Mouse (Mus musculus) gastrocnemius, postnatal 14 days (tissue): ENCODE measurements at regions not wholly inside any gene's neighbourhood (a gene's known extent, or its start where the extent isn't known, plus 50 kb on each side); places are given as distances from the start of the nearest gene placed in this dataset.

ENCODE experiments used
- DNase-seq: peaks from one replicate; pipeline ENCODE4 v3.0.0; 2021; ENCODE audit warnings: mixed read lengths
- intact Hi-C: fragments of 180-260 bp; cut with DNase I; formaldehyde crosslinking; loops from one replicate; pipeline ENCODE4 v1.15.1; 2025; ENCODE audit warnings: low total_unique reads

DNA sequence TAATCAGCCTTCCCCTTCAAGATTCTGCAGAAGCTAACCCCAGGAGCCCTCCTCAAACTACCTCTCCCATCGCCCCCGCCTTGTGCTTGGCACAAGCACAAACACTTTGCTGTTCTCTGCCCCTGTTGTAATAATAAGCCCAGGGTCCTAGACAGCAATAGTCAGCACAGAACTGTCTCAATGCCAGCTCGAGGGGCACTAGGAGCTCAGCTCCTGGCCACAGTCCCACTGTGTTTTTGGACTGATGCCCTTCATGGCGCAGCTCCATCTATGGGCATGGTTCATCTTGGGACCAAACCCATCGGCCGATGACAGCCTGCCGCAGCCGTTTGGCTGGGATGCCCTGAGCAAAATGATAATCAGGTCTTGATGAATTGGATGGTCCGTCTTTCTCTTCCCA is 165.5 kb upstream of the Egflam start:
- DNase-seq, result no peak
- intact Hi-C loops, result no loop called here

DNA sequence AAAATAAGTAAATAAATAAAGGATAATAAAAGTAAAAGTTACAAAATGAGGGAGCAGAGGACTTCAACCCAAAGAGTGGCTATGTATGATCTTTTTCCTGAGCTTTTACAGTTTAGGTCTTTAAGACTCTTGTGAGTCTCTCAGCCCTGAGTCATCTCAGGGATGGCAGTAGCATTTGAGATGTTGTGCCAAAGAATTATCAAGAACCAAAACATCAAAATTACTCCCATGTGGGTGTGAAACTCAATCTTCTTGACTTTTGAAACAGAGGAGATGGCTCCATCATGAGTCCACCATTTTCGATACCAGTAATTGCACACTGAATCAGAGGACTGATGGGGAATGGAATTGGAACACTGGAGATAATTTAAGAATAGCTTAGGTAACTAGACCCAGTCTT is 174.0 kb upstream of the Egflam start:
- intact Hi-C loops, result no loop called here
- DNase-seq, result no peak

DNA sequence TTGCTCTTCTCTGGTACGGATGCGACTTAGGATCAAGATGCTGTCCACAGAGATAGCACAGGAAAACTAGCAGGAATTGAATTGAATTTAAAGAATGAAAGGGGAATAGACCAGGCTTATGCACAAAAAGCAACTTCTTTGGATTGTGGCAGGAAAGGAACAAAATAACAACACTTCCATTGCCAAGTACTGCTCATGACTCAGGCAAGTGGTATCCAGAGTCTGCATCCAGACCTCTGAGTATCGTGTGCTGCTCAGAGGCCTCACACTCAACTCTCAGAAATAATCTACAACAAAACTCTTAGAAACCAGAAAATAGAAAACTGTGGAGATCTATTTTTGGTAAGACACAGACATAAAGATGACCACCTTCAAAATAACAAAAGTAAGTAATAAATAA is 176.1 kb upstream of the Egflam start:
- intact Hi-C loops, result no loop called here
- no peak for DNase-seq

DNA sequence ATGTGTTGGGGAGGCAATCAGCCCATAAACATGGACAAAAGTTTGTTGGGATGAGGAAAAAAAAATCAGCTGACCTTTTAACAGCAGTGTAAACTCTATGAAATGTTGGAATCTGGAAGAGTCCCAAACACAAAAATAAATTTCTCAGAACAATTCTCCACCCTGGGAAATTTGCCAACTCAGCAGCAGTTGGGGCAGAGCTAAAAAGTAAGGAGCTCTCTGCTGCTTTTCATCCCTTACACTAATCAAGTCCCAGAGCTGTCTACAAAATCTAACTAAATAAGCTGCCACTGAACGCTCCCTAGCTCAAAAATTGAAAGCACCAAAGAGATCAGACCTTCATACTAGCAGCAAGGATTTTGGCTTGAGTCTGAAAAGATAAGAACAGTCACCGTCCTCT is 176.6 kb upstream of the Egflam start:
- DNase-seq, result no peak
- intact Hi-C loops, result no loop called here

DNA sequence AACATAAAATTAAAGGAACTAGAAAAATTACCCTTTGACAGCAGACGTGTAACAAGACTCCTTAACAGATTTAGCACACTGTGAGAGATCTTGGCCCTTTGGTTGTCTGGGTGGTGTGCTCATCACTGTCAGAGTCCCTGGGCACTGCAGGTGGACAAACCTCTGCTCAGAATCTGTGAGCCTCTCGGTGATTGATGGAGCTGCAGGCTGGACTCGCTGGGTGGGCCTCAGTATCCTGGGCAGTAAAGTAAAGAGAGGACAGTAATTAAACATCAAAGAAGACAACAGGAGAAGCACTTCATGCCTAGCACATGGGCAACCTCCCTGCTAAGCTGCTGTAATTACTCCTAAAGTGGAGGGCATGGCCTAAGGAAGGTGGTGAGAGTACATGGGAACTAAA is 180.2 kb upstream of the Egflam start:
- DNase-seq, result no peak
- intact Hi-C loops, result no loop called here

DNA sequence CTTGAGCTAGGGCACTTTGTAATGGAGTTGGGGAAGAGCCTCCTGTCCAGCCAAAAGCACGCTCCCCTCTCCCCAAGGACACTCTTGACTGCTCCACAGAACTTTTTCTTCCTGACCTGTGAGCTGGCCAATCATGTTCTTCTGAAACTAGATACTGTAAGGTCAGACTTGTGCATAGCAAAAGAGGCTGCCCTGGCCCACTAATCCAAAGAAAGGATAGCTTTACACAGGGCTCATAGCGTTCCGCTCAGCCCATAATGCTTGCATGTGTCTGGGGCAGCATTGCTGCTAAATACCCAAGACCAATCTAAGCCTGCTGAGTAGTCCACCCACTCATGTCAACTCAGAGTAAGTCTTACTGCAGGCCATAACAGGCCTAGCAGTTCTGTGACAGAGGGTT is 189.0 kb upstream of the Egflam start:
- intact Hi-C loops, result no loop called here

DNA sequence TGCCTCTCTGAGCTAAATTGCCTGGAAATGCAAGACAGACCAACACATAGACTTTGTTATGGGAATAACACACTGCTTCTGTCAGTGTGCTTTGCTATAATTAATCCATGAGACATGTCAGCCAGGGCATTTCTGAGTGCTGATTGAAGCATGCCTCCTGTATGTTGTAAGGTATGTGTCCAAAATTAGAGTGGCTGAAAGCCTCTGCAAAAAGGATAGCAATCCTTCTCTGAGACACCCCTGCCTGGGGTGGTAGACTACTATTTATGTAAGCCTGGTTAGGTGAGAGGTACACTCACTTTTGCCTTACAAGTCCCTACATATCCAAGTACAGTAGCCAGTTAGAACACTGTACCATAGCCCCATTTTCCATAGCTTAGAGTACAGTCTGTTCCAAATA is 193.3 kb upstream of the Egflam start:
- intact Hi-C loops, result no loop called here
- no peak for DNase-seq

More for the DNA sequence above, 189.0 kb upstream of the Egflam start:
- DNase-seq, result no peak

DNA sequence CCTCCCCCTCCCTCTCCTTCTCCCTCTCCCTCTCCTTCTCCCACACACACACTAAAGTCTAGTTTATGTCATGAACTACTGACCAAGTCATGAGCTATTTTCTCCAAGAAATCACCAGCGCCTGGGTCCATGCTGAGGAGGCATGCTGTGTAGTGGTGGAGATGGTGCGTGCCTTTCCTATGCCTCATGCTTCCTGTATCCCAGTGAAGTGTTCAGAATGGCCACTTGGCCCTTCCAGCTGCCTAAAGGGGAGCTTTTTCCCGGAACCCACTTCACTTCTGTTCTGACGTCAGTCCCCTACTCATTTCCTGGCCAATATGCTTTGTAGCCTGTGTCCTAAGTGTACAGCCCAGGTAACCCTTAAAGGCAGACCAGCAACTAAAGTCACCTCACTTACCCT is 199.1 kb upstream of the Egflam start:
- no peak for DNase-seq

DNA sequence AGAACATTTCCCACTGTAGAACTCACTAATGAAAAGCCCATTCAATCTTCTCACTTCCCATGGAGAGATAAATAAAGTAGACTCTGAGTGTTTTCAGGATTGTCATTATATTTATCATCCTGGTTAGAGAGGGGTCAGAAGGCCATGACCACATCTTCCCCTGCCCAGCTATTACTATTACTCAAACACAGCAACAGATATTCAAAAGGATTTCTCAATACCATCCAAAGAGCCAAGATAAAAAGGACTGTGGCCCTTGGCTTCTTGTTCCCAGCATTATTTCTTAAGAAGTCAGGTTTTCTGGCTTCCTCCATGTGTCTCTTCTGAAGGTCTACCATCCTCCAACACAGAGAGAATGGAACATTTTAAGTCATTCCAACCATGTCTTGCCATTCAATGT is 199.6 kb upstream of the Egflam start:
- intact Hi-C loops, result no loop called here
- no peak for DNase-seq

More for the DNA sequence above, 199.1 kb upstream of the Egflam start:
- intact Hi-C loops, result no loop called here

DNA sequence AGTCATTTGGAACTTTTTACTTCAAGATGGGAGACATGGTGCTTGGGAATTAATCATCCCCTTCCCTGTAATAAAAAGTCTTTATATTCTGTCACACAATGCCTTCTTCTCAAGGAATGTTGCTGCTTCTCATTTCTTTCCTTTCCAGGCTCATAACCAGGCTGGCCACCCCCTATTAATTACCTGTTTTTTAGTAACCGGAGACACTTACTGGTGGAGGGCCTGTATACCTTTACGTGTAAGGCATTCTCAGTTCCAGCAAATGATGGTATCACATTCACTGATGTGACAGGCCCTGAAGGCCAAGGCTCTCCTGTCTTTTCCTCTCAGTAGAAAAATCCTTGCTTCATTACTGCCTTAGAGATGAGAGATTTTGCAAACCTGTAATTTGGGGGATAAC is 203.3 kb upstream of the Egflam start:
- intact Hi-C loops, result no loop called here
- DNase-seq, result no peak

DNA sequence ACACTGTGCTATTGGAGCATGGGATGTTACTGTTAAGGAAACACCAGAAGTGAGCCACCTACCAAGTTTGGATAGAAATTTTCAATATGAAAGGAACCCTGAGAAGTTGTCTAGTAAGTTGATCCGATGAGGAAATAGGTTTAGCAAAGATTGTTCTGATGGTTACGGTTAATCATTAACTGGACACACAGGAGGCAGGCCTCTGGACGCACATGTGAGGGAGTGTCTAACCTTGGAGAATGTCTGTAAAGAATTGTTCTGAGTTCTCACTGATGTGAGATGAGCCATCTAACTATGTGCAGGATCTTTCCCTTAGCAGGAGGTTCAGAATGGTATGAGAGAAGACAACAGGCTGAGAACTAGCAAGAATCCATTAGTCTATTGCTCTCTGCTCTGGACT is 205.8 kb upstream of the Gdnf start:
- intact Hi-C loops, result no loop called here
- DNase-seq, result no peak

DNA sequence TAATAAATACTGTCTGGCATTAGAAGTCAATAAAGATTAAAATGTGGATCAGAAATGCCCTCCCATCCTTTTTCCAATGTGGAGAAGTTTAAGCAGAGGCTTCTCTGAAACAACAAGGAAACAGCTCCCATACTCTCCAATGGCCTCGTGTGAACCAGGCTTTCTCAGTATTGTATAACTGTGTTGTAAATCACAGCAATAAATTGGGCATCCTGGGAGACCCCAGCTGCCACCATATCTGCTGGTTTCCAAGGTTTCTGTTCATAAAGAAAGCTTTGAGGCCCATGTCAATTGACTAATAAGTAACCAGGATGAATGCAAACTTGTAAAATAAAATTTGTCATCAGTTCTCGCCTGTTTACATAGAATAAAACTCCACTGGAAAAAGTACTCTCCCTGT is 192.7 kb upstream of the Gdnf start:
- intact Hi-C loops, result no loop called here
- DNase-seq, result no peak

DNA sequence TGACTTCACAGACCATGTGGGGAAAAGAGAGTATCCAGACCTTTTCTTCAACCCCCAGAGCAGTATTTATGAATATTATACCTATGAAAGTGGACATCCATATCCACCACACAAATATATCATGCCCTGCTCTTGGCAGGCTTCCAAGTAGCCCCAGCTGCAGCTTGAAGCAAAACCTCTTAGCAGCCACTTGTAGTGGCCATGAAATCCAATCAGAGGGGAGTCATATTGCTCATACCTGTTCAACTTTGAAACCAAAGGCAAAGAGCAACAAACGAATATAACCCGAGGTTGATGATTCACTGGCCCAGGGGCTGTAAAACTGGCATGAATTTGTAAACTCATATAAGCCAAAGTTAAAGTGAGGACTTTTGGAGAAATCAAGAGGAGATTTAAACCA is 187.6 kb upstream of the Gdnf start:
- intact Hi-C loops, result no loop called here
- DNase-seq, result no peak

DNA sequence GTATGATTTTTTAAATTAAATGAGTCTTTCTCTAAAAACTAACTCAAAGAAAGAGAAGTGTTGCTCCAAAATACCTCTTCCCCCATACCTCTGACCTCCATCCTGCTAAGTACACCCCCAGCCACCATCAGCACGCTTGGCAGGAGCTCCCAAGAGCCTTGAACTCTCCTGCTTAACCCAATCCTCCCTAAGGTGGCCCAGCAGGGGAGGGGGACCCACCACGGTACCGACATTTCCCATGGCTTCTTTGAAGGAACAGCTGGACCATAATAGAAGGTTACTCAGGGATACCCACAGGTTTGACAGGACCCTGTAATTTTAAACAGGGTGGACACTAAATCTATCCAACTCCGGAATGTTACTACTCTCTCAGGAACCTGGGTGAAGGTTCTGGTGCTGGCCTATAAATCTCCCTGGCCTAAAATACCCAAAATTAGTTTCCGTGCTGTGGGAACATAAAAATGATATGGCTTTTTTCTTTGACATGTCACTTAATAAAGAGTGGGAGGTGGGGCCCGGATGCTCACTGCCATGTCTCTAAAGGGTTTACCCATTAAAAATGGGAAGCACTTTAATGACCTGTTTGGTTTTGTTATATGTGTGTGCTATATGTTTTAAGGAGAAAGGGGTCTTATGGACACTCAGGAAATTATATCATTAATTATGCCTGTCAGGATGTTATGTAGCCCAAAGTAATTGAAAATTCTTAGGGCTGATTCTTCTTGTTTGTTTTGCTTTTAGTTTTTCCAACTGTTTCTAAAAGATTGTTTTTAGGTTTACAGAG is 185.8 kb upstream of the Gdnf start:
- intact Hi-C loops, result no loop called here
- no peak for DNase-seq

DNA sequence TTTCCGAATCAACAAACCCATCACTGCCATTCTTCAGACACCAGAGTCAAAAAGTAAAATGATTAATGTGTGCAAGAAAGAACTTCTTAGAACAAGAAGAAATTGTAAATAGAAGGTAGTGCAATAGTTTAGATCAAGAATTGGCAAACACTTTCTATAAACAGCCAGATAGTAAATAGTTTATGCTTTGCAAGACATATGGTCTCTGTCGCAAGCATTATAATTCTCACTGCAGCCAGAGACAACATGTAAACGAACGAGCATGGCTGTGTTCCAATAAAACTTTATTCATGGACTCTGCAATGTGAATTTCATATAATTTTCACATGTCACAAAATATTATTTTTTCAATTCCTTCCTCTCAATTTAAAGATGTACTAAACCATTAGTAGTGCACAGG is 180.8 kb upstream of the Gdnf start:
- DNase-seq, result no peak
- intact Hi-C loops, result no loop called here

DNA sequence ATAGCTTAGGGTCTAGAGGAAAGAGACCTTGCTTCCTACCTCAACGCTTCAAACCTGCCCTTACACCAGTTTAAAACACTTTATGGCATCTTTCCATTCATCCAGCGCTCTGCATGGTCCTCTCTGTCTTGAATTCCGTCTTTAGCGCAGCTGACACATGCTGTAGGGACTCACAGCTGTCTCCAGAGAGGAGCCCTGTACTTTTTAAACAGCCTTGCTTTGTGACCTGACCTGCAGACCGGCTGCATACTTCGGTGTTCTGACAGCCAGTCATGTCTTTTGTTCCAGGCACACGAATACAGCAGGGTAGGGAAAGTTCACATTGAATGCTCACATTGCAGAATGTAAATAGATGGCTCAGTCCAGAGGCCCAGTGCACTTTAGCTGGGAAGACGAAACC is 175.4 kb upstream of the Gdnf start:
- DNase-seq, result no peak
- intact Hi-C loops, result no loop called here

DNA sequence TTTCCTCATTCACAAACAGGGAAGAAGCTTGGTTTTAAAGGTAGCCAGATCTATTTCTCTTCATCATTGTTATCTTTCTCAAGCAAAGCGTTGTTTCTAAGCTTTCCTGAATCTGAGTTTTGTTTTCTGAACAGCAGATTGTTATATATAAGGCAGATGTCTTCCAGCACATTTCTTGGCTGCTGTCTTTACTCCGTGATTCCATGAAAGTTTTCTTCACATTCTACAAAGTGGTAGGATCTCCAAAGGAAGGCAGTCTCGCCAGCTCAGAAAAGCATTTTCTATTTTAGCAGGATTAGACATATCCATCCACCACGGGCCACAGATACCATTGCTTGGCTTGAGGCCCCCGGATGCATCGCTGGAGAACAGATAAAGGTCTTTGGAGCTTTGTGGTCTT is 171.2 kb upstream of the Gdnf start:
- DNase-seq, result no peak
- intact Hi-C loops, result no loop called here

DNA sequence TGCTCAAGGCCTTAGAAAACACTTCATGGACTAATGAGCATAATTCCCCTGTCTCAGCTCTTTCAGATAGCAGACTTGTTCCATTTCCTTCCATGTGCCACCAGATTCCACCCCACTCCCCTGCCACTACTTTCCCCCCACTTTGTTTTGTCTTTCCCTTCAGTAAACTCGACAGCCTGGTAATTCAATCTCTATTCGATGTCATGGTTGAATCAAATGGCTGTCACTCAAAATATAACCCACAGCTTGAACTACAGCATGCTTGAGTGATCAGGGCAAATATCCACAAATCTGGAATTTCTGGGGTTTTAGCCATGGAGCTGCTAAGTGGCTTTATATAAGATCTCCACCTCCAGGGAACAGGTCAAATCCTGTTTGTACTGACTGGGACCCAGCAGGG is 168.6 kb upstream of the Gdnf start:
- intact Hi-C loops, result no loop called here
- DNase-seq, result no peak

DNA sequence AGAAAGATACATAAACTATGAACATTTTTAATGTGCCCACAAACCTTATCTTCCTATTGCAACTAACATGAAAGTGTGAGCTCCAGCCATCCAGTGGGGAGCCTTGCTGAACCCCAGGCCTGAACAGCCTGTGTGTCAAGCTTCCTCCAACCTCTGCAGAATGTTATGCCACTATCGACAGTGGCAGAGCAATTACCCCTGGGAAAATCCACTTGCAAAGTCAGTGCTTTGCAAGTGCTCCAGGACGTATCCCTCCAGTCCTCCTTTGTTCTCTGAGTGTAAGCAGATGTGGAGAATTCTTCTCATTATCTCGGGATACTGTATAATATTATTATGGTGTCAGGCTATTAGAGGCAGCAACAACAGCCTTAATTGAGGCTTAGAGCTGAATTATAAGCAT is 159.9 kb upstream of the Gdnf start:
- DNase-seq, result no peak
- intact Hi-C loops, result no loop called here

DNA sequence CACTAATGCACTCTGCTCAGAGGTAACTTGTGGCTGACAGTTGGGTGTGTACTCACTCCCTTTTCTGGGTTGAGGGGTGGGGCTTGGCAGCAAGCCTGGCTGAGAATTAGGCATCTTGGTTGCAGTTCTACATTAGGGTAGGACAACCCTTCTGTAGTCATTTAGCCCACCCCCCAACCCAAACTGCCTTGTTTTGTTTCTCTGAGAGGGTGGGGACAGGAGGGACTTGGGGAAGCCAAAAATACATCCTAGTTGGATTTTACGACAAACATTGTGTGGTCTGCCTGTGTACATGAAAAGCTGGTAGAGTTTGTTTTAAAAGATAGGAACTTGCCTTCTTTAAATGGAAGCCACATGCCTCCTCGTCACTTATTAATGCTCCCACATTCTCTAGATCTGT is 146.8 kb upstream of the Gdnf start:
- no peak for DNase-seq
- intact Hi-C loops, result no loop called here

DNA sequence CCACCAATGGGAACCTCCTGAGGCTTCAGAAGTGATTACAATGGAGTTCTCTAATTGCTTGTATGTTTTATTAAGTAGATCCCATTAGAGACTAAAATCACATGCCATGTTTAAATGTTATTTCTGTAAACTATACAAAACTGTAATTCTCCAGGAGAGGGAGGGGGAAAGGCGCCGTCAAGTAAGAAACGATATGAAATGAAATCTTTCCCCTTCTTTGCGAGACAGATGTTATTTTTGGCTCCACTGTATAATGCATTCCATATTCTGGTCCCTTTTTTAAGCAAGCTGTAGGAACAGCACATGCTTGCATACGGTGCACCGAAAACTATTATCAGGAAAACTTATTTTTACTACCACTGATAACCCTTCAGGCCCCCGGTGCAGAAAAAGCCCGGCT is 141.0 kb upstream of the Gdnf start:
- no peak for DNase-seq
- intact Hi-C loops, result no loop called here

DNA sequence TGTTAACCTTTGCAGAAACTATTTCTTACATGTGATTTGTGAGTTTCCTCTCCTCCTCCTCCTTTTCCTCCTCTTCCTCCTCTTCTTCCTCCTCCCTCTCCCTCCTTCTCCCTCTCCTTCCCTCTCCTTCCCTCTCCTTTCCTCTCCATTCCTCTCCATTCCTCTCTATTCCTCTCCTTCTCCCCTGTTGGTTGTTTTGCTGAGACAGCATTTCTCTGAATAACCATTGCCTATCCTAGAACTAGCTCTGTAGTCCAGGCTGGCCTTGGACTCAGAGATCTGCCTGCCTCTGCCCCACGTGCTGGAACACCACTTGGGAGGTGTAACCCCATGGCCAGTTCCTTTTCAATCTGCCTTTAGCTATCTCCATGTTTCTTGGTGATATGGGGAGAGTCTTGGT is 133.7 kb upstream of the Gdnf start:
- intact Hi-C loops, result no loop called here
- DNase-seq, result no peak
